Mouse (Mus musculus): ENCODE data around the gene Zfp566. TPM values are rescaled to one million over a fixed set of nuclear protein-coding genes. Genes with fewer than 3 reads are reported as not detected.
"Not testable (repeated sequence)": the region's sequence is repeated elsewhere in the genome, so short reads cannot be mapped to it uniquely, and the experiment has no call there.

Gene Zfp566
- 12.2 and 15.9 TPM in 2 replicates for polyA plus RNA-seq (2015; fragmentation: Nextera tagmentation; extraction: Ambion mirVana)

GRCm38 (mm10) chr7:30090092-30090969 lies at the start of gene Zfp566, which contains the start of gene Gm26920:
Gene Zfp566 (minus strand): TSS chr7:30090527.
Gene Gm26920 (minus strand): TSS chr7:30090410.
- Histone ChIP-seq H3K27me3 (no peaks in the 10 kb centered on the region), H3K27ac (peak within 1 kb of the TSS; percentile 81), H3K9ac (peak within 1 kb of the TSS; percentile 60), H3K4me3 (replicated peaks) (peak within 1 kb of the TSS; percentile 61), H3K4me2 (peak within 1 kb of the TSS; percentile 69), H3K36me3 (peaks cover 17% of the 10 kb centered on the region), H3K4me1 (peaks cover 33% of the 10 kb centered on the region), H3K9me3 (replicated peaks) (no peaks in the 10 kb centered on the region)
- WGBS, result under 1% methylated on average over 40 of the region's 40 CpGs
- peak; percentile 91 for ATAC-seq (replicated peaks; ENCODE audit: low FRiP score)

GRCm38 (mm10) chr7:30136826-30137225 lies 46.5 kb upstream of the Zfp566 start:
- no peak overlapping the region for H3K27ac ChIP-seq
- ATAC-seq (replicated peaks; ENCODE audit: low FRiP score), result no peak
- no peaks in the 10 kb centered on the region; the same call in 1 of the 2 replicates for H3K9me3 ChIP-seq (replicated peaks)
- 88% methylated on average over 10 of the region's 10 CpGs for WGBS
- no peak overlapping the region for H3K9ac ChIP-seq
- no peak overlapping the region for H3K4me3 ChIP-seq (replicated peaks)
- H3K4me2 ChIP-seq, result no peak overlapping the region
- no peaks in the 10 kb centered on the region for H3K27me3 ChIP-seq
- H3K36me3 ChIP-seq, result peaks cover 79% of the 10 kb centered on the region
- H3K4me1 ChIP-seq, result no peaks in the 10 kb centered on the region

GRCm38 (mm10) chr7:30132396-30132795 lies 42.1 kb upstream of the Zfp566 start:
- Histone ChIP-seq H3K27ac (no peak overlapping the region), H3K4me1 (no peaks in the 10 kb centered on the region), H3K9ac (no peak overlapping the region), H3K27me3 (no peaks in the 10 kb centered on the region), H3K4me2 (no peak overlapping the region), H3K9me3 (replicated peaks) (no peaks in the 10 kb centered on the region; the same call in 1 of the 2 replicates), H3K36me3 (peaks cover 92% of the 10 kb centered on the region), H3K4me3 (replicated peaks) (no peak overlapping the region)
- 88% methylated on average over 4 of the region's 4 CpGs for WGBS
- no peak for ATAC-seq (replicated peaks; ENCODE audit: low FRiP score)

DNA sequence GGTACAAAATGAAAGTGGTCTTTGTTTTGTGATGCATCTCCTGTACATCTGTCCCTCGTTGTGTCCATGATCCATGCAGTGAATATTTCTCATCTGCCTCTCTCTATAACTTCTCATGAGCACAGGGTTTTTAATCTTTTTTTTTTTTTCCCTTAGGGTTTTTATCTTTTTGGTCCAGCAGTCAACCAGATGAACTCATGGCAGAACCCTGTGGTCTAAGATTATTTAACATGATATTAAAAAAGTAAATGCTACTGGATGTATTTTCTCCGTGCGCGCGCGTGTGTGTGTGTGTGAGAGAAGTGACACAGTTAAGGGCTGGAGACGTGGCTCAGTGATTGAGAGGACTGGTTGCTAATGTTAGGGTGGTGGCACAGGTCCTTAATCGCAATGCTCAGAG lies 39.6 kb upstream of the Zfp566 start:
- H3K27me3 ChIP-seq, result no peaks in the 10 kb centered on the region
- no peaks in the 10 kb centered on the region for H3K4me1 ChIP-seq
- ATAC-seq (replicated peaks; ENCODE audit: low FRiP score), result no peak
- no peak overlapping the region for H3K4me2 ChIP-seq
- H3K4me3 ChIP-seq (replicated peaks), result no peak overlapping the region
- no peak overlapping the region for H3K27ac ChIP-seq
- WGBS, result 96% methylated on average over 8 of the region's 8 CpGs
- no peaks in the 10 kb centered on the region; the same call in 1 of the 2 replicates for H3K9me3 ChIP-seq (replicated peaks)
- H3K36me3 ChIP-seq, result peaks cover 90% of the 10 kb centered on the region
- no peak overlapping the region for H3K9ac ChIP-seq

- ATAC-seq (replicated peaks; ENCODE audit: low FRiP score), result 0 out of 2 replicates have a peak, but pooled peaks have one; percentile 23
- Histone ChIP-seq H3K4me1 (peaks cover 8% of the 10 kb centered on the region; the same call in 1 of the 2 replicates), H3K9me3 (replicated peaks) (no peaks in the 10 kb centered on the region), H3K27ac (peak overlapping the region; percentile 80), H3K4me2 (peak overlapping the region; percentile 93), H3K9ac (peak overlapping the region; percentile 73), H3K36me3 (peaks cover 19% of the 10 kb centered on the region), H3K4me3 (replicated peaks) (peak overlapping the region; percentile 79), H3K27me3 (no peaks in the 10 kb centered on the region)
- WGBS, result 7% methylated on average over 15 of the region's 15 CpGs
Observed at GRCm38 (mm10) chr7:30122188-30122530, 31.8 kb upstream of the Zfp566 start.

DNA sequence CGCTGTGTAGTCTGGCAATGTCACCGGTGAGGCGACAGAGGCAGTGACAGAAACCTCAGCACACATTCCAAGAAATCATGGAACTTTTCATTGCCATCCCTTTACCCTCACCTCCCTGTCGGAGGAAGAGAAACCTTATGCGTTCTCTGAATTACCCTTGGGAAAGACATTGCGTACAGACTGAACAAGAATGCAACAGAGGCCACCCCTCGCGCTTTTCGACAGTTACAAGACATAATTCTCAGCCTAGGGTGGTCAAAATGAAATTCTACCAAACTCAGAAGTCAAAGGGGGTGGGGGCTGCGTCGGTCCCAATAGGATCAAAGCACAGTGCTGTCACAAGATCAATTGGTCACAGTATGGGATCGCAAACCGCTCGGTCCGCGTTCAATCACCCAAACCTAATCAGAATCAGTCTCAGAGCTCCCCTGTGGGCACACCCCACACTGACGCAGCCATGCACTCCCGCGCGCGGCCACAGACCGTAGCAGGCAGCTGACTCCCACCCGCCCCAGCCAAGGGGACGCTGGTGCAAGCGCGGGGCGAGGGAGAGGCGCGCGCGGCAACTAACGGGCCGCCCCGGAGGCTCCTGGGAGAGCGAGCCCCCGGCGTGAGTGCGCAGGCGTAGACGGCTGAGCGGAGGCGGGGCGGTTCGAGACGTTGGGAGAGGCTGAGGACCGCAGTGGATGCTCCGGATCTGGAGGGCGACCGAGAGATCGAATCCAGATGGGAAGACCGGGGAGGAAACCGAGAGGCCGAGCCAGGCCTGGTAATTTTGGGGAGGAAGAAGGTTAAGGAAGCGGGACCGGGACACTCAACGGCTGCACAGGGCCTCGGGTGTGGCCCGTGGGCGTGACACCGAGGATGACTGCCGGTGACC lies 31.2 kb upstream of the Zfp566 start, which contains the start of gene Zfp382:
Gene Zfp382, plus strand, starts transcription at position 635 of the 880 bp plus-strand sequence.
- WGBS, result under 1% methylated on average over 61 of the region's 61 CpGs
- Histone ChIP-seq H3K4me2 (peak within 1 kb of the TSS; percentile 93), H3K9ac (peak within 1 kb of the TSS; percentile 73), H3K36me3 (peaks cover 13% of the 10 kb centered on the region), H3K27ac (peak within 1 kb of the TSS; percentile 80), H3K27me3 (no peaks in the 10 kb centered on the region), H3K9me3 (replicated peaks) (no peaks in the 10 kb centered on the region), H3K4me1 (peaks cover 8% of the 10 kb centered on the region; the same call in 1 of the 2 replicates), H3K4me3 (replicated peaks) (peak within 1 kb of the TSS; percentile 79)
- ATAC-seq (replicated peaks; ENCODE audit: low FRiP score), result peak; percentile 95

- H3K27ac ChIP-seq; H3K4me2 ChIP-seq; H3K9ac ChIP-seq; ATAC-seq (replicated peaks; ENCODE audit: low FRiP score); H3K27me3 ChIP-seq; H3K36me3 ChIP-seq; H3K4me3 ChIP-seq (replicated peaks); H3K4me1 ChIP-seq; H3K9me3 ChIP-seq (replicated peaks): not testable (repeated sequence)
- 91% methylated on average over 12 of the region's 12 CpGs for WGBS
Observed at GRCm38 (mm10) chr7:30117935-30118334, 27.6 kb upstream of the Zfp566 start.

DNA sequence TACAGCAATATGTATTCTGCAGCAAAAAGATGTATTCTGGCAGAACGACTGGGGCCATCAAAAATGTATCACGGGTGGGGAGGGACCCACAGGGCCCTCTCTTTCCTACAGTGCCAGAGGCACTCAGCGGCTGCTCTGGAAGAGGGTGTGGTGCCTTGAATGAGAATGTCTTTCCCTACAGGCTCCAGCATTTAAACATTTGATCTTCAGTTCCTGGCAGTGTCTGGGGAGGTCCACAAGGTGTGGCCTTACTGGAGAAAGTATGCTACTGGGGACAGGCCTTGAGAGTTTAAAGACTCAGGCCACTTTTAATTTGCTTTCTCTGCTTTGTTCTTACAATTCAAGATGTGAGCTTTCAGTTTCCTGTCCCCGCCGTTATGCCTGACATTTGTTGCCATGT lies 25.7 kb upstream of the Zfp566 start:
- WGBS, result 95% methylated on average over 5 of the region's 5 CpGs
- Histone ChIP-seq H3K27me3 (no peaks in the 10 kb centered on the region), H3K4me2 (no peak overlapping the region), H3K36me3 (peaks cover 7% of the 10 kb centered on the region; the same call in 1 of the 2 replicates), H3K4me3 (replicated peaks) (no peak overlapping the region), H3K27ac (no peak overlapping the region), H3K4me1 (no peaks in the 10 kb centered on the region), H3K9ac (no peak overlapping the region), H3K9me3 (replicated peaks) (peaks cover 9% of the 10 kb centered on the region; the same call in 1 of the 2 replicates)
- no peak for ATAC-seq (replicated peaks; ENCODE audit: low FRiP score)

GRCm38 (mm10) chr7:30099297-30099696 lies 9.0 kb upstream of the Zfp566 start:
- H3K4me1 ChIP-seq, result peaks cover 7% of the 10 kb centered on the region
- H3K27me3 ChIP-seq, result no peaks in the 10 kb centered on the region
- H3K4me2 ChIP-seq, result no peak overlapping the region
- H3K36me3 ChIP-seq, result peaks cover 61% of the 10 kb centered on the region
- 94% methylated on average over 13 of the region's 13 CpGs for WGBS
- ATAC-seq (replicated peaks; ENCODE audit: low FRiP score), result no peak
- no peak overlapping the region for H3K4me3 ChIP-seq (replicated peaks)
- H3K9ac ChIP-seq, result no peak overlapping the region
- H3K27ac ChIP-seq, result no peak overlapping the region
- peaks cover 18% of the 10 kb centered on the region for H3K9me3 ChIP-seq (replicated peaks)

DNA sequence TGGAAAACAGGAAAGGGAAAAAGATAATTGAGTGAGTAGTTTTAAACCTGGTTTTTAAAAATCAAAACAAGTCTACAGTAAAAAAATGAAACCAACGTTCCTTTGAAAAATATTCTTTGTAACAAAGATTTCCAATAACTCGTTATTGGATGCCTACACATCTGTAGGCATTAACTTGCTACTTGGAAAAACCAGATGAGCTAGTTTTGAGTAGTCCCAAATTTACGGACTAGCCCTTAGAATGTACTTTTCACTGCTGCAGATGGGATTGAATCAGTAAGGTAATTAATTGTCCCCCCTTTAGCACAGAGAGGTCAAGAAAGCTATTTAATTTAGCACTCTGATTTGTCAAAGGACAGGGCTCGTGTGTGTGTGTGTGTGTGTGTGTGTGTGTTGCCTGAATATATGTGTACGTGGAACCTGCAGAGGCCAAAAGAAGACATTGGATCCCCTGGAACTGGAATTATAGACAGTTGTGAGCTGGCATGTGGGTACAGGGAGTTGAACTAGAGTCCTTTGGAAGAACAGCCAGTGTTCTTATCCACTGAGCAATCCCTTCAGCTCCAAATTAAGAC lies 5.3 kb upstream of the Zfp566 start:
- H3K4me2 ChIP-seq, result peak overlapping the region; percentile 60
- peak overlapping the region; percentile 74 for H3K4me3 ChIP-seq (replicated peaks)
- peak overlapping the region; percentile 98 for H3K27ac ChIP-seq
- 6% methylated on average over 5 of the region's 5 CpGs for WGBS
- no peaks in the 10 kb centered on the region for H3K27me3 ChIP-seq
- H3K4me1 ChIP-seq, result peaks cover 15% of the 10 kb centered on the region
- H3K9me3 ChIP-seq (replicated peaks), result no peaks in the 10 kb centered on the region
- H3K36me3 ChIP-seq, result peaks cover 28% of the 10 kb centered on the region
- peak overlapping the region; percentile 74 for H3K9ac ChIP-seq
- no peak for ATAC-seq (replicated peaks; ENCODE audit: low FRiP score)

GRCm38 (mm10) chr7:30094646-30095429 lies 4.5 kb upstream of the Zfp566 start, which contains the start of gene Zfp260:
Gene Zfp260 (plus strand): TSS chr7:30094777.
- Histone ChIP-seq H3K4me3 (replicated peaks) (peak within 1 kb of the TSS; percentile 74), H3K9me3 (replicated peaks) (no peaks in the 10 kb centered on the region), H3K9ac (peak within 1 kb of the TSS; percentile 74), H3K36me3 (peaks cover 20% of the 10 kb centered on the region), H3K4me1 (peaks cover 15% of the 10 kb centered on the region), H3K27me3 (no peaks in the 10 kb centered on the region), H3K27ac (peak within 1 kb of the TSS; percentile 98), H3K4me2 (peak within 1 kb of the TSS; percentile 60)
- peak; percentile 85 for ATAC-seq (replicated peaks; ENCODE audit: low FRiP score)
- under 1% methylated on average over 26 of the region's 26 CpGs for WGBS

Data from kidney, embryonic 15.5 days (tissue).